Mouse (Mus musculus) heart, adult 2 months (tissue): Measurements from ENCODE around the gene Alox12.

Source experiments
- CTCF ChIP-seq: fragments of 200-600 bp; IDR thresholded peaks from 2 replicates; pipeline ENCODE4 v1.8.1; 2022; ENCODE audit warnings: antibody characterized with exemption, mild to moderate bottlenecking, moderate library complexity
- POLR2A ChIP-seq: fragments of 200-500 bp; IDR thresholded peaks from 2 replicates; pipeline ENCODE4 v1.6.1; 2011; ENCODE audit warnings: mild to moderate bottlenecking, low read depth, low read length, control low read depth; ENCODE audit not compliant: insufficient read depth

GRCm38 (mm10) chr11:70221603-70222500 is 33.3 kb downstream of the Alox12 start:
- TF ChIP-seq CTCF: 0 out of 2 replicates have a peak, but pooled peaks have one; percentile 20
- TF ChIP-seq POLR2A: peak; percentile 59; the same call in 1 of the 2 replicates
